Mouse (Mus musculus): ENCODE data around the gene Adig. TPM values are rescaled to one million over a fixed set of nuclear protein-coding genes. Genes with fewer than 3 reads are reported as not detected.
A peak's percentile ranks its signal among the peaks of the same experiment; 100 is the strongest.

Adig gene
- polyA plus RNA-seq, 1 experiment: not detected

- Histone ChIP-seq H3K4me3 (ENCODE audit: insufficient read depth, low read length) (no peak overlapping the region), H3K27ac (ENCODE audit: insufficient read depth, low read length) (no peak overlapping the region)
- TF ChIP-seq POLR2A (IDR thresholded peaks at IDR 0.05; ENCODE audit: extremely low read depth, insufficient read depth, low read length) (no peak), CTCF (IDR thresholded peaks at IDR 0.05; ENCODE audit: extremely low read depth, insufficient read depth, low read length) (no peak)
Observed at GRCm38 (mm10) chr2:158507046-158507445, 4.6 kb downstream of the Adig start.

DNA sequence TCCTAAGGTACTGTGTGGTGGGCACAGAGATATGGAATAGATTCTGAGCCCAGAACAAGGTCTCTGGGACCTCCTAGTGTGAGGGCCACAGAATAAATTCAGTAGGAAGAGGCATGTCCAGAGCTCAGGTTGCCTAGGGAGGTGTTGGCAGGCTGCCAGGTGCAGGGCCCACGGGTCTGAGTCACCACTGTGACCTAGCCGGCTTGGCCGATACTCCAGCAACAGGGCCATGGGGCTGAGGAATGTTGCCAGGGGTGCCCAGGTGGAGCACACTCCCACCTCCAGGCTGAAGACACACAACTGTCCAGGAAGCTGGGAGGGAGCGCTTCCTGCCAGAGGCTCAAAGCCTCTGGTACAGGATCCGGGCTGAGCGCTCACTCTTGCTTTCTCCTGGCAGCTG is 8.3 kb downstream of the Adig start:
- Histone ChIP-seq H3K27ac (ENCODE audit: insufficient read depth, low read length) (no peak overlapping the region), H3K4me1 (ENCODE audit: control insufficient read depth, insufficient read depth, low read length) (no peaks in the 10 kb centered on the region), H3K4me3 (ENCODE audit: insufficient read depth, low read length) (no peak overlapping the region)
- TF ChIP-seq POLR2A (IDR thresholded peaks at IDR 0.05; ENCODE audit: extremely low read depth, insufficient read depth, low read length) (no peak), CTCF (IDR thresholded peaks at IDR 0.05; ENCODE audit: extremely low read depth, insufficient read depth, low read length) (no peak)

More at GRCm38 (mm10) chr2:158507046-158507445, 4.6 kb downstream of the Adig start:
- no peaks in the 10 kb centered on the region for H3K4me1 ChIP-seq (ENCODE audit: control insufficient read depth, insufficient read depth, low read length)

DNA sequence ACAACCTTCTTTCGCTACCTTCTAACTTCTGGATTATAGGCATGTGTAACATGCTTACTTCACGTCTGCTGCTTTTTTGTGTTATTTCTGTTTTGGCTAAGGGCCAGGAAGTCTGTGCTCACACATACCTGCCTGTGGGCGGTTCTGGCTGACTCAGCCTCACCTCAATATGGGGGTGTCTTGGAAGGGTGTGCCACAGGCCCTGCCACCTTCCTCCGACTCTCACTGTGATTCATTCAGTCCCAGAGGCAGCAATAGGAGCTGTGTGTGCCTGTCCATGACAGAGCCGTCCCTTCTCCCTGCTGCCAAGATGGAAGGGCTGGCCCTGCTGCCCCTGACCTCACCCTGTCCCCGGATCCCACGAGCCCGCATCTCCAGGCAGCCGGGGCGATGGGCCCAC is 10.1 kb downstream of the Adig start, which contains the start of gene Arhgap40:
TSS of gene Arhgap40 (plus strand) at position 269 of the 400 bp plus-strand sequence.
- TF ChIP-seq CTCF (IDR thresholded peaks at IDR 0.05; ENCODE audit: extremely low read depth, insufficient read depth, low read length) (no peak), POLR2A (IDR thresholded peaks at IDR 0.05; ENCODE audit: extremely low read depth, insufficient read depth, low read length) (no peak)
- Histone ChIP-seq H3K4me1 (ENCODE audit: control insufficient read depth, insufficient read depth, low read length) (no peaks in the 10 kb centered on the region), H3K27ac (ENCODE audit: insufficient read depth, low read length) (no peak within 1 kb of the TSS), H3K4me3 (ENCODE audit: insufficient read depth, low read length) (no peak within 1 kb of the TSS)

DNA sequence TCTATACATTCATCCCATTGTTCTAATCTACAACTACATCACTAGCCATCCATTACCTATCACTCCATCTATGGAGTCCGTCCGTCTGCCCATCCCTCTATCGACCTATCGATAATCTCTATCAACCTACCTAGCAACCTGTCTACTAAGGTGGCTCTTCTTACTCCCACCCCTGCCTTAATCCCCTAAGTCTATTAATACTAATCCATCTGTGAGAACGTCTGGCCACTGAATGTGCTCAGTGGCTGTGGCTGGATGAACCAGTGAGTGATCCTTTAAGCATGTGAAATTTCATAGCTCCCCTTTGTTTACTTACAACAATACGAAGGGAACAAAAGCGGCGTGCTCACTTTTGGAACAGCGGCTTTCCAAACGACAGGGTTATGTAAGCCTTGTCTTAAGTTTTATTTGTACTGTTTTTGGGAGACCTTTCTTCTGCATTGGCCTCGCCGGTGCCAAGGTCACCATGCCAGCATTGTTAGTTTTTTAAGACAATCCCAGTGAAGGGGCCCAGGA is 11.5 kb downstream of the Adig start:
- no peak for TF ChIP-seq CTCF (IDR thresholded peaks at IDR 0.05; ENCODE audit: extremely low read depth, insufficient read depth, low read length)
- no peak for TF ChIP-seq POLR2A (IDR thresholded peaks at IDR 0.05; ENCODE audit: extremely low read depth, insufficient read depth, low read length)
- Histone ChIP-seq H3K27ac (ENCODE audit: insufficient read depth, low read length) (no peak overlapping the region), H3K4me3 (ENCODE audit: insufficient read depth, low read length) (no peak overlapping the region), H3K4me1 (ENCODE audit: control insufficient read depth, insufficient read depth, low read length) (no peaks in the 10 kb centered on the region)

DNA sequence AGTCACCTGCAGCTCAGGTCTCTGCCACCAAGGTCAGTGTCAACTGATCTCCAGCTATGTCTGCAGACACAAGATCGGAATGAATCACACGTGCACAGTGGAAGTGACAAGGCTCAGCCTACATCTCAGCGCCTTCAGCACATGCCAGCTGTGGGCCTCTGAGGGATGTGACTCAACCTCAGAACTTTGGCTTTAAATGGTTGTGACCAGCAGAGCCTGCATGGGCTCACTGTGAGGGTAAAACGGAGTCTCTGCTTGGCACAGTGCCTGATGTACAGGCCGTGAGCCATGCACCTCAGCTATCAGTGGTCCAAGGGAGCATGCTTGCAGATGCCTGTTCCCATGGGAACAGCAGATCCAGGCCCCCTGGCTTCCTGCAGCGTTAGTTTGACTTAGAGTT is 16.2 kb downstream of the Adig start:
- TF ChIP-seq POLR2A (IDR thresholded peaks at IDR 0.05; ENCODE audit: extremely low read depth, insufficient read depth, low read length) (no peak), CTCF (IDR thresholded peaks at IDR 0.05; ENCODE audit: extremely low read depth, insufficient read depth, low read length) (no peak)
- no peak overlapping the region for H3K27ac ChIP-seq (ENCODE audit: insufficient read depth, low read length)
- H3K4me3 ChIP-seq (ENCODE audit: insufficient read depth, low read length): no peak overlapping the region
- no peaks in the 10 kb centered on the region for H3K4me1 ChIP-seq (ENCODE audit: control insufficient read depth, insufficient read depth, low read length)

GRCm38 (mm10) chr2:158519071-158519470 is 16.7 kb downstream of the Adig start:
- Histone ChIP-seq H3K4me3 (ENCODE audit: insufficient read depth, low read length) (no peak overlapping the region), H3K4me1 (ENCODE audit: control insufficient read depth, insufficient read depth, low read length) (no peaks in the 10 kb centered on the region), H3K27ac (ENCODE audit: insufficient read depth, low read length) (no peak overlapping the region)
- TF ChIP-seq POLR2A (IDR thresholded peaks at IDR 0.05; ENCODE audit: extremely low read depth, insufficient read depth, low read length): no peak
- TF ChIP-seq CTCF (IDR thresholded peaks at IDR 0.05; ENCODE audit: extremely low read depth, insufficient read depth, low read length): no peak

DNA sequence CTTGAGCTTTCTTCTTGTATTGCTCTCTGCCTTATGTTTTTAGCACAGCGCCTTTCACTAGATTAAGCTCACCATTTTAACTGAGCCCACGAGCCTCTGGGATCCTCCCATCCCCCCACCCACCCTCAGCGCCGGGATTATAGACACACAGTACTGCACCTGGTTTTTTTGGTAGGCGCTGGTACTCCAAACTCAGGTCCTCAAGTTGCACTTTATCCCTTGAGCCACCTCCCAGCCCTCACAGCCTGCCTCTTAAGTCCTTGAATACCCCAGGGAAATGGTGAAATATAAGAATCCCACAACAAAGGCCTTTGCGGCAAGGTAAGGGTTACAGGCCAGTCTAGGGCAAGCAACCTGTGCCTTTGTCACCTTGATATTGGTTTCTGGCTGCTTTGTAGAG is 17.4 kb downstream of the Adig start:
- TF ChIP-seq POLR2A (IDR thresholded peaks at IDR 0.05; ENCODE audit: extremely low read depth, insufficient read depth, low read length) (no peak), CTCF (IDR thresholded peaks at IDR 0.05; ENCODE audit: extremely low read depth, insufficient read depth, low read length) (no peak)
- Histone ChIP-seq H3K4me3 (ENCODE audit: insufficient read depth, low read length) (no peak overlapping the region), H3K27ac (ENCODE audit: insufficient read depth, low read length) (no peak overlapping the region), H3K4me1 (ENCODE audit: control insufficient read depth, insufficient read depth, low read length) (no peaks in the 10 kb centered on the region)

DNA sequence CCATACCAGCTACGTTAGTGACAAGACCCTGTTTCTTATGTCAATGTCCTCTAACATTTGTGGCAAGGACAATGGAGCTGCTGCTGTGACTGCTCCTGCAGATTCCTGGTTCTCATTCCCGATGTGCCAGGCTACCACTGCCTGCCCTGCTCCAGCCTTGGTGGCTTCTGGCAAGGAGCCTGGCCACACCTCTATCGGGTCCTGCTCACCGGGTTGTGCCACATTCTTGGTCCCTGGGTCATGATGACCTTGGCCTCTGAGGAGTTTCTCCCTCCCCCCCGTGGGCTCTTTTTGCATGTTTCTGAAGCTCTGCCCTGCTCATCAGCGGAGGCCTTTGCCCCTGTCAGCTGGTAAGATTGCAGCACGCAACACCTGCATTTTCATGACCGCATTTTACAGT is 20.6 kb downstream of the Adig start:
- Histone ChIP-seq H3K4me3 (ENCODE audit: insufficient read depth, low read length) (no peak overlapping the region), H3K27ac (ENCODE audit: insufficient read depth, low read length) (no peak overlapping the region), H3K4me1 (ENCODE audit: control insufficient read depth, insufficient read depth, low read length) (no peaks in the 10 kb centered on the region)
- no peak for TF ChIP-seq POLR2A (IDR thresholded peaks at IDR 0.05; ENCODE audit: extremely low read depth, insufficient read depth, low read length)

- TF ChIP-seq CTCF (IDR thresholded peaks at IDR 0.05; ENCODE audit: extremely low read depth, insufficient read depth, low read length): no peak
- no peak for TF ChIP-seq POLR2A (IDR thresholded peaks at IDR 0.05; ENCODE audit: extremely low read depth, insufficient read depth, low read length)
- Histone ChIP-seq H3K4me1 (ENCODE audit: control insufficient read depth, insufficient read depth, low read length) (no peaks in the 10 kb centered on the region), H3K27ac (ENCODE audit: insufficient read depth, low read length) (no peak overlapping the region), H3K4me3 (ENCODE audit: insufficient read depth, low read length) (no peak overlapping the region)
Observed at GRCm38 (mm10) chr2:158524129-158524860, 21.9 kb downstream of the Adig start.

- Histone ChIP-seq H3K4me3 (ENCODE audit: insufficient read depth, low read length) (no peak overlapping the region), H3K27ac (ENCODE audit: insufficient read depth, low read length) (no peak overlapping the region), H3K4me1 (ENCODE audit: control insufficient read depth, insufficient read depth, low read length) (no peaks in the 10 kb centered on the region)
- peak; percentile 84 for TF ChIP-seq CTCF (IDR thresholded peaks at IDR 0.05; ENCODE audit: extremely low read depth, insufficient read depth, low read length)
- no peak for TF ChIP-seq POLR2A (IDR thresholded peaks at IDR 0.05; ENCODE audit: extremely low read depth, insufficient read depth, low read length)
Observed at GRCm38 (mm10) chr2:158534090-158534489, 31.7 kb downstream of the Adig start.
